Mouse (Mus musculus) embryo, embryonic 9.5 days (tissue): ENCODE results near the gene Celf5.

Experiments used
- DNase-seq: peaks from one replicate; pipeline ENCODE4 v3.0.0-alpha.2; 2017; ENCODE audit errors: extremely low spot score

Celf5 gene

GRCm38 (mm10) chr10:81497401-81498270 is 15.1 kb upstream of the Celf5 start:
- no peak for DNase-seq

- DNase-seq: no peak
Measured at GRCm38 (mm10) chr10:81496969-81497368, 14.5 kb upstream of the Celf5 start.

GRCm38 (mm10) chr10:81496264-81496901 is 13.9 kb upstream of the Celf5 start, which contains the start of gene Ncln:
Gene Ncln, minus strand, starts transcription at chr10:81496392.
- DNase-seq: peak; percentile 98

GRCm38 (mm10) chr10:81495616-81496263 is 13.2 kb upstream of the Celf5 start:
- no peak for DNase-seq

- no peak for DNase-seq
Measured at GRCm38 (mm10) chr10:81495151-81495550, 12.6 kb upstream of the Celf5 start.

- no peak for DNase-seq
Measured at GRCm38 (mm10) chr10:81494260-81495041, 11.9 kb upstream of the Celf5 start.

- no peak for DNase-seq
Measured at GRCm38 (mm10) chr10:81493601-81494220, 11.2 kb upstream of the Celf5 start.

- DNase-seq: no peak
Measured at GRCm38 (mm10) chr10:81492606-81493240, 10.2 kb upstream of the Celf5 start.

GRCm38 (mm10) chr10:81491018-81491417 is 8.5 kb upstream of the Celf5 start:
- DNase-seq: no peak

- DNase-seq: no peak
Measured at GRCm38 (mm10) chr10:81489941-81490340, 7.4 kb upstream of the Celf5 start.

GRCm38 (mm10) chr10:81488081-81488480 is 5.6 kb upstream of the Celf5 start:
- DNase-seq: no peak

GRCm38 (mm10) chr10:81486496-81486895 is 4.0 kb upstream of the Celf5 start:
- DNase-seq: no peak

GRCm38 (mm10) chr10:81485479-81486018 is 3.0 kb upstream of the Celf5 start:
- no peak for DNase-seq

GRCm38 (mm10) chr10:81485060-81485449 is 2.5 kb upstream of the Celf5 start:
- DNase-seq: no peak

- DNase-seq: no peak
Measured at GRCm38 (mm10) chr10:81484441-81485059, 2.0 kb upstream of the Celf5 start.

GRCm38 (mm10) chr10:81483983-81484382 is 1.5 kb upstream of the Celf5 start:
- peak; percentile 42 for DNase-seq

- DNase-seq: no peak
Measured at GRCm38 (mm10) chr10:81481605-81482532, 640 bp downstream of the Celf5 start.

GRCm38 (mm10) chr10:81474461-81474860 is 8.0 kb downstream of the Celf5 start:
- DNase-seq: no peak

GRCm38 (mm10) chr10:81473003-81473451 is 9.5 kb downstream of the Celf5 start:
- peak; percentile 54 for DNase-seq
